Mouse (Mus musculus): Measurements from ENCODE around the gene Pax5.
A peak's percentile ranks its signal among the peaks of the same experiment; 100 is the strongest.
"Not testable (repeated sequence)": the region's sequence is repeated elsewhere in the genome, so short reads cannot be mapped to it uniquely, and the experiment has no call there.

Pax5 gene

GRCm38 (mm10) chr4:44709740-44710700 is at the start of gene Pax5:
Gene Pax5, minus strand, starts transcription at chr4:44710487.
- no peak for DNase-seq (ENCODE audit: low spot score in 2 of 2)

DNA sequence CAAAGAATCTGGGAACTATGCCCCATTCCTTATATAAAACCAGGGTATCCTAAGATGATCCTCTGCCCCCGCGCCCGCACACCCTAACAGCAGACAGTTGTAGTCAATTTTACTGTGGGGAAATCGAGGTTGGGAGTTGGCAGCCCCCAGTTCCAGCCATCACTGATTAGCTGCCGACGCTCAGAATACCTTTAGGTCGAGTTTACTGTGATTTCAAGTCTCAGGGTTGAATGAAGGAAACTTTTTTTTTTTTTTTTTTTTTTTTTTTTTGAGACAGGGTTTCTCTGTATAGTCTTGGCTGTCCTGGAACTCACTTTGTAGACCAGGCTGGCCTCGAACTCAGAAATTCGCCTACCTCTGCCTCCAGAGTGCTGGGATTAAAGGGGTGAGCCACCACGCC is 46.8 kb upstream of the Pax5 start:
- DNase-seq (ENCODE audit: low spot score in 2 of 2) = not testable (repeated sequence)

DNA sequence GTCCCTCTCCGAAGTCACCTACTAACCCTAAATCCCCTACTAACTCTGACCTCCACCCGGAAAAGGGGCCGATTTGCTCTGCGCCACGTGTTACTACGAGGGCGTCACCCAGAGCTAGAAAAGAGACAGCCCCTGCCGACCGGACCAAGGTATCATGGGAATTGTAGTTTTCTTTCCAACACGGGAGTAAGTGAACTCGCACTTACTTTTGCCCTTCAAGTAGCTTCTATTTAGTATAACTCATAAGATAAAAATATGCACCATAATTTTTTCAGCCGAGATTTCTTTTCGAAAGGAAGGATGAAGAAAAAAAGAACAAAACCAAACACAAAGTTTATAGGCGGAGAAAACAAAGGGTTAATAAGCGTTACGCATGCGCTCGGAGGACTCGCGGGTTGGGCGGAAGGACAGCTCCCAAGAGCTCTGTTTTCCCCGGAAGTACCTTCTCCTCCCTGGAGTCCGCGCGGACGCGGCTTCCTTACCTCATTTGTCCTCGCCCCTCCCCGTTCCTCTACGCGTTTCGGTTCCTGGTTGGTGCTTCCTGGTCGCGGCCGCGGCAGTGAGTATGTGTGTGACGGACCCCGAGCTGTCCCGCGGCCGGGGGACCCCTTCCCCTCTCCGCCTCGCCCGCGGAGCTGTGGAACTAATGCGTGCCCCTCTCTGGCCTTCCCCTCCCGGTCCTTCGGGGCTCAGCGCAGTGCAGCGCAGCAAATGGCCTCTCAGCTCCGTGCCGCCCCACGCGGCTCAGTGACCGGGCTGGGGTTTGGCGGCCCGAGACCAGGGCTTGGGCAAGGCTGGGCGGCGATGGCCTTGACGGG is 46.1 kb upstream of the Pax5 start:
- DNase-seq (ENCODE audit: low spot score in 2 of 2) = peak; percentile 91 to 92

GRCm38 (mm10) chr4:44755553-44756133 is 45.4 kb upstream of the Pax5 start, which contains the start of gene Zcchc7:
Gene Zcchc7, plus strand, starts transcription at chr4:44755877.
- DNase-seq (ENCODE audit: low spot score in 2 of 2) = no peak

GRCm38 (mm10) chr4:44740471-44740870 is 30.2 kb upstream of the Pax5 start:
- no peak for DNase-seq (ENCODE audit: low spot score in 2 of 2)

DNA sequence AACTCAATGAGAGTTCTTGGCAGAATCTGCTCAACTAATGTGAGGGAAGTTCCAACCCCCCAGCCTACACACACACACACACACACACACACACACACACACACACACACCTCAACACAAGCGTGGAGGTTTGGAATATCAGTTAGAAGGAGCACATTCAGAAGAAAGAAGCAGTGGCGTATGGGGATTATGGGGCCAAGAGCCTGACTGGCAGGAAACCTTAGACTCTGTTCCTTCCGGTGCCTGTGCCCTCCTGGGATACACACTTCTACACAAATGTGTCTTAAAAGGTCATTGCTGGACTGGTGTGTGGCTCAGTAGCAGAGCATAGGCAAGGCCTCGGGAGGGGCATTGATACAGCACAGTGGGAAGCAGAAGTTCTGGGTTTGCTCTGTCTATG is 10.9 kb upstream of the Pax5 start:
- DNase-seq (ENCODE audit: low spot score in 2 of 2) = no peak

- no peak for DNase-seq (ENCODE audit: low spot score in 2 of 2)
Measured at GRCm38 (mm10) chr4:44720046-44720445, 9.8 kb upstream of the Pax5 start.

- no peak for DNase-seq (ENCODE audit: low spot score in 2 of 2)
Measured at GRCm38 (mm10) chr4:44717676-44718075, 7.4 kb upstream of the Pax5 start.

- no peak for DNase-seq (ENCODE audit: low spot score in 2 of 2)
Measured at GRCm38 (mm10) chr4:44716391-44716790, 6.1 kb upstream of the Pax5 start.

DNA sequence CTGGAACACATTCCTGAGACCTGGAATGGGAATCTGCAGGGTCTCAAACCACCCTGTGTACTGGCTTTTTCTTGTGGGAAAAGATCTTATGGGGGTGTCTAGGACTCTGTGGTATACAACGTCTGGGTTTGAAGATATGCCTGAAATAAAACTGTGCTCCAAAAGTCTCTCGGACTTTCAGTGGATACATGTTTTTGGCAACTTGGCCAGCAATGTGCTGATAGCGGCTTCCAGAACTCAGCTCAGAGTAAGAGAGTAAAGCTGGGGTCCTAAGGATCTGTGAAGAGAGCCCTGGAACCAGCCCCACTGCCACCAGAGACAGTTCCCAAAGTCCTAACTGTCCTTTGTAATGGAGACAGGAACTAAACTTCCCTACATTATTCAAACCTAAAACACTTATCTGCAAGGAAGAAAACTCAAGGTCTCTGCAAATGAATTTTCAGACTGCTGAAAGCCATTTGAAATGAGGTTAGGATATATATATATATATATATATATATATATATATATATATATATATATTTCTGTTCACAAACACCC is 5.4 kb upstream of the Pax5 start:
- DNase-seq (ENCODE audit: low spot score in 2 of 2) = no peak

- no peak for DNase-seq (ENCODE audit: low spot score in 2 of 2)
Measured at GRCm38 (mm10) chr4:44714111-44714621, 3.9 kb upstream of the Pax5 start.

GRCm38 (mm10) chr4:44713554-44714051 is 3.3 kb upstream of the Pax5 start:
- no peak for DNase-seq (ENCODE audit: low spot score in 2 of 2)

DNA sequence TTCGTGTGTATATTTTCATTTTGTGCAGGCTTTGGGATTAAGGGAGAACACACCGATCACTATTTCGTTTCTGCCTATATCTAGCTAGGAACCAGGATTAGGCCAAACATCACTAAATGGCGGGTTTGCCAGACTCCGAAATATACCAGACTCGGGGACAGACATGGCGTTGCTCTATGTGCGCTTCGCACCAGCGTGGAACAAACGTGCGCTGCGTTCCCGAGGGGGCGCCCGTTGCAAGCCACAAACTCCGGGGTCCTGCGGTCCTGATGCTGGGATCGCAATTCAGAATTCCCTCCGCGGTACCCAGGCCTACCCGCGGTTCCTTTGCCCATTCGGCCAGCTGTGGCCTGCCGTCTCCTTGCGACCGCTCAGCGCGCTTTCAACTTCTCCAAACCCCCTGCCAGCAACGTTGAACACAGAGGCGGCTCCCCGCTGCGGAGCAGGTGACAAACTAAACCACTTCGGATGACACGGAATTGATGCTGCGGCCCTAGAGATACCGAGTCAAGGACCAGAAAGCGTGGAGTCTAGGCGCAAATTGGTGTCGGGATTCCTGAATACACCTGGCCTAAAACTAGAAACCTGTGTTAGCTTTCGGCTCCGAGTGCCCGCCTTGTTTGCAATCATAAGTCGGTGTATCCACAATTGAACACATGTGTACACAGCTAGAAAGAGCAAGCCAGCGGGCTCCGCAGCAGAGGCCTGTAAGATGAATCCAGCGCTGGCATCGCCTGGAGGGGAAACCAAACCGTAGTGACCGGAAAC is 2.7 kb upstream of the Pax5 start:
- no peak for DNase-seq (ENCODE audit: low spot score in 2 of 2)

DNA sequence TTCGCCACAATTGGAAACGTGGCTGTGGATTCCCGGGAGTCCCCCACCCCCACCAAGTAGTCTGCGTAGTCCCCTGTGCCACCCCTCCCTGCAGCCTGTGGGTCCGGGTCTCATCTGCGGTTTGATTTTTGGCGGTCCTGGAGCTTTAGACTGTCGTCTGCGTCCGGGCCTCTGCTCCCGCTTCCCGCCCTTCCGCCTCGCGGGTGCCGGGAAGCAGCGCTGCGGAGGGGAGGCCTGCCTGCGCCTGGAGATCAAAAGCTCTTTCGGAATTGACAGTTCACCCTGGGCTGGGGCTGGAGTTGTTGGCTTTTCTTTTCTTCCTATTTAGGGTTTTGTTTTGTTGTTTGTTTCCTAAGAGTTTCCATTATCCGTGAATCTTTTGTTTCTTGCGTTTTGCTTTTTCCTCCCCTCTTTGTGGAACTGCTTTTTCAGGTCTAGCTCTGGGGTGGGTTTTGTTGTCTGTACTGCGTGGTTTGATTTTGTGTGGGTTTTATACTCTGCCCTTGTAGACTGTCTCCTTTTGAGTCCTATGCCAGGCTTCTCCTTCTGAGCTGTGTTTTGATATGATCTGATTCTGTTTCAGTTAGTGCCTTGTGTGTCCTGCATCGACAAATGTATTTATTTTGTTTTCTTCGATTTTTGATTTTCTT is 1.9 kb upstream of the Pax5 start:
- DNase-seq (ENCODE audit: low spot score in 2 of 2) = no peak

DNA sequence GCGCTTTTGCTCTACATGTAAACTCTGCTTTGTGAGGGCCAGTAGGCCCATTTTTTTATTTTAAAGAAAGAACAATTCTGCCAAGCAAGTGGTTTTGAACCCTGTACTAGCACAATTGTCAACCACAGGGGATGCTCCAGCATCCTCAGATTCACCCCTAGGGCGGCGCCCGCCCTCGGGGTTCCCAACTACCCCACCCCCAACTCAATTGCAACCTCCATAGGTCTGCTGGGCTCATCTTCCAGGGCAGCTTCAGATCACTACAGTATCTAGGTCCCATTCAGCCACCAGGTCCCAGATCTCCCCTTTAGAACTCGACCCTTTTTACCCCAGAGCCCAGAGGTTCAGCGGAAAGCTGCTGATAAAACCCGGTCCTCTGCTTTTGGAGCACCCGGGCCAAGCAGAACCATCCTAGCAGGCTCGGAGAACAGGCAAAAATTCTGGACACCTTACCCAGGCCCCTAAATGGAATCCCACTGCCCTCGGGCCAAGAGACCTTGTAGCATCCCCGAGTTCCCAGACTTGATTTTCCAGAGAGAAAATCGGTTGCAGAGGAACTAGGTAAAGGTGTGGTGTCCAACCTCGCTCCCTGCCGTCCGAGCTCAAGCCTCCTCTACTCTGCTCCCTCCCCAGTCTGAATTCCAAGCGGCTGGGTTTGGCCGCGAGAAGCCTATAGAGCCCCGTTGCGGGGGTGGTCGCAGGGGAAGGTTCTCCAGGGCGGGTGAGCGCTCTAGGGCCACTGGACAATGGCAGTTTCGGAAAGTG is 1.0 kb upstream of the Pax5 start:
- no peak for DNase-seq (ENCODE audit: low spot score in 2 of 2)

GRCm38 (mm10) chr4:44710701-44711097 is 412 bp upstream of the Pax5 start:
- DNase-seq (ENCODE audit: low spot score in 2 of 2) = no peak

GRCm38 (mm10) chr4:44709091-44709695 is 1.1 kb downstream of the Pax5 start:
- no peak for DNase-seq (ENCODE audit: low spot score in 2 of 2)

- no peak for DNase-seq (ENCODE audit: low spot score in 2 of 2)
Measured at GRCm38 (mm10) chr4:44708311-44708710, 2.0 kb downstream of the Pax5 start.

- no peak for DNase-seq (ENCODE audit: low spot score in 2 of 2)
Measured at GRCm38 (mm10) chr4:44706865-44707264, 3.4 kb downstream of the Pax5 start.

All from right cerebral cortex, adult 2 months (tissue).